Mouse (Mus musculus): ENCODE results near the gene Upk3a.

The Upk3a gene

DNA sequence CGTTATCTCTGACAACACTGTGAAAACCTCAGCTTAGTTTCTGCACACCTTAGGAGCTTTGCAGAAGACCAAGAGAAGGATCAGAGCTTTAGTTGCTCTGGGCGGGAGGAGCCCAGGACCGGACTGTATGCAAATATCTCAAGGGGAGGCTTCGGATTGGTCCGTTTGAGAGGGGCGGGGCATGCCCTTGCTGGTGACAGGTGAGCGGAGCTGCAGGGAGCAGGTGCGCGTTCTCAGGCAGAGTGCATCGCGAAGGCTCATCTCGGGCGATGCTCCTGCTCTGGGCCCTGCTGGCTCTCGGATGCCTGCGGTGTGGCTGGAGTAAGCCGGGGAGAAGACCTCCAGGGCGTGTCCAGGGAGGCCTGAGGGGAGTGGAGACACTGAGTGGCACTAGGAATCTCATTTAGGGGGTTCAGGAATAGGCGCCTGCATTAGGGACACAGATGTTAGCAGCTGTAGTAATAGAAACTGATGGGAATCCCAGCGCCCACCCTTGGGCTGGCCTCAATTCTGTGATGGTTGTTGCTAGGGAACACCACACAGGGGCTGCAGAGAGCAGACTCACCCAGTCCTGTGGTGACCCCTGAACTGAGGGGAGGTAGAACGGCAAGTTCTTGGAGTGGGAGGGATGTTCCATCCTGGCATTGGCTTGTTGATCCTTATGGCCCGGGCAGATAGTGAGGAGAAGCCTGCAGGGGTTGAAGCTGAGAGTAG is at the start of gene Upk3a:
Gene Upk3a (plus strand): TSS at position 191 of the 714 bp plus-strand sequence.
- peak in 1 of 2 experiments; percentile 60 for DNase-seq (ENCODE audit: low spot score in 2 of 2)

DNA sequence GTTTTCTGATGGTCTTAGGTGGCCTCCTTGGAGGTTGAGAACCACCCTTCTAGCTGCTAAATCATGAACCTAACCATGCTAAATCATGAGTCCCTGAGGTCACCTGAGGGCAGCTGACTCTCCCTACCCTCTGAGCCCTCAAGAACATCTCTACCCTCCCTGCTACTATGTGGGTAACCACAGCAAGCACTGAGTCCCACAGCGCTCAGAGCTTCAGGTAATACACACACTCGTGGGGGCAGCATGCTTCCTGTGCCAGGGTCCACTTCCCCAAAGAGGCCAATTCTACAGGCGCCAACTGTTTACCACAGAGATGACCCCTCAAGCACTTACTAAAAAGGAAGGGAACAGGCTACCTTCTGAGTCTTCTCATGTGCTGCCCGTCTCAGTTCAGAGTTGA is 48.4 kb upstream of the Upk3a start:
- no peak for DNase-seq (ENCODE audit: low spot score in 2 of 2)

DNA sequence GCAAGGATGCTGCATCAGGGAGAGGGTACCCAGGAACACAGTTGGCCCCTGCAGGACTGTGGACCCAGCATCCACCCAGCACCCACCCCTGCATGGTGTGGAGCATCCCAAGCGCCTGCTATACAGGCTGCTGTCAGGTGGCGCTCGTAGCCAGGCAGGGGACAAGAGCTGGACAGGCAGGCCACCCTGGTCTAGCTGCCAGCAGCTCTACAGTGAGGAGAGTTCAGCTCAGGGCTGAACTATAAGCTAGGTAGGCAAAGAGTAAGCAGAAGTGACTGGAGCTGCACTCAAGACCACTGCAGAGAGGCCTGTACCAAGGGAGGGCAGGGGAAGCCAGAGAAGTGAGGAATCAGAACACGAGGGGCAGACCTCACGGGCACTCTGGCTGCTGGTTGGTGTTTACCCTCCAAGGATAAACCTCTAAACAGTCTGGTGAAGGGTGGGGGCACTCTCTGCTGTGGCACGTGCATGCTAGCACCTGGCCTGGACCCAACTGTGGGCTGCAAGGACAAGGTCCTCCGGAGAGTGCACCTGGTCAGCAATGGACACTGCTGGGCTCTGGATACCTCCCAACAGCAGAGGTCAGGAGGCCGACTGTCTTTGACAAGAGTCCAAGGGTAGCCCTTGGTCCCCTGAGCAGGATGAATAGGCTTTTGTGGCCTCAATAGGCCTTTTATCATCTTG is 43.9 kb upstream of the Upk3a start:
- no peak for DNase-seq (ENCODE audit: low spot score in 2 of 2)

DNA sequence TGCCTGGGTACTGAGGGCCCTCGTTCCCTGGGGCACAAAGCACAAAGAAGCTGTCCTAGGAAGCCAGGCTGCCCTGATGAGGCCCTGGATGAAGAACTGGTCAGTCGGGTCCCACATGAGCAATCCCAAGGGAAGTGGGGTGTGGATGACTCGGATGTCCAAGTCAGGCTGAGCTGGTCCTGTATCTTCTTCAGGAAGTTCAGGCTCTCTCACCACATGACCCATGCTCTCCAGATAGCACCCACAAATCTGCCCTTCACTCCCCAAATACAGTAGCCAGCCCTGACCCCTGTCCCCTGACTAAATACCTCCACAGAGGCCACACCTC is 43.4 kb upstream of the Upk3a start:
- DNase-seq (ENCODE audit: low spot score in 2 of 2): no peak

GRCm38 (mm10) chr15:84975729-84976128 is 41.2 kb upstream of the Upk3a start:
- DNase-seq (ENCODE audit: low spot score in 2 of 2): no peak

DNA sequence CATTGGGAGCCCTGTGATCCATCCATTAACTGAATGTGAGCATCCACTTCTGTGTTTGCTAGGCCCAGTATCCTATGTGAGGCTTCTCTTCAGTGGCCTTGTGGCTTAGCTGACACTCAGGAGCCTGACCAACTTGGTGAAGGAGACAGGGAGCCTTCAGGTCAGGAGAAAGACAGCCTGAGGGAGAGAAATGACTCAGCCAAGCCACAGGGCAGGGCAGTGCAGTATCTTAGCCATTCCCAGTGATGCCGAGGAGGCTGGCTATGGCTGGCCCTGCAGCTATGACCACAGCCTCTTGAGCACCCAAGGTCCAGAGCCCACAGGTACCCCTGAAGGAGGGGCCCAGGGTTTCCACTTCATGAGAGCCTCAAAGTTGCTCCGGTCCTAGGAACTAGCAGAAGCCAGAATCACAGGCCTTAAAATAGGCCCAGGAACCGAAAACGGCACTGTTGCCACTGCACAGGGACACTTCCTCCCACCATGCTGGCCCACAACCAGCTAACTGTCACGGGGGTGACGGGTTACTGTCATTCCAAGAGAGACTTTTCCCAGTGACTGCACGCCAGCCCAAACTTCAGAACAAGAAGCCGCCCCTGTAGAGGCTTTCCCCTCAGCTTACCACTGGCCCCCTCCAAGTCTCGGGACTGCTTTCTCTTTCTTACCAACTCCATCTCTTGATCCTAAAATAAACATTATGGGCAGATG is 35.2 kb upstream of the Upk3a start:
- DNase-seq (ENCODE audit: low spot score in 2 of 2): no peak

GRCm38 (mm10) chr15:84982888-84983287 is 34.1 kb upstream of the Upk3a start:
- DNase-seq (ENCODE audit: low spot score in 2 of 2): no peak

DNA sequence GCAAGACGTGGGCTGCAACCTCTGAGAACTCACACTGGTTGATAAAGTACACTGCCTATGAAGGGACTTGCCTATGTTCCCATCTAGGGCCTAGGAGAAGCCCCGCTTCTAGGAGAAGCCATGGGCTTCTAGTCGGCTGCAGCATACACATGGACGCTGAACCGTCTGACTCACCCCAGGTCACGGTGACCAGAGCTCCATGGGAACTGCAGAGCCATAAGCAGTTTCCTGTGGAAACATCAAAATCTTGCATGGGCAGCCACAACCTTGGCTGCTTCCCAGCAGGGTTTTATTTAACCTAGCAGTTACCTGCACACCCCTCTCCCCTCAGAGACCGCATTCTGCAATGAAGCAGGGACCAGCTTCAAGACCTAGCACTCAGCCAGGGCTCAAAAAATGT is 33.2 kb upstream of the Upk3a start:
- DNase-seq (ENCODE audit: low spot score in 2 of 2): no peak

- DNase-seq (ENCODE audit: low spot score in 2 of 2): no peak
Observed at GRCm38 (mm10) chr15:84985516-84986160, 31.3 kb upstream of the Upk3a start.

DNA sequence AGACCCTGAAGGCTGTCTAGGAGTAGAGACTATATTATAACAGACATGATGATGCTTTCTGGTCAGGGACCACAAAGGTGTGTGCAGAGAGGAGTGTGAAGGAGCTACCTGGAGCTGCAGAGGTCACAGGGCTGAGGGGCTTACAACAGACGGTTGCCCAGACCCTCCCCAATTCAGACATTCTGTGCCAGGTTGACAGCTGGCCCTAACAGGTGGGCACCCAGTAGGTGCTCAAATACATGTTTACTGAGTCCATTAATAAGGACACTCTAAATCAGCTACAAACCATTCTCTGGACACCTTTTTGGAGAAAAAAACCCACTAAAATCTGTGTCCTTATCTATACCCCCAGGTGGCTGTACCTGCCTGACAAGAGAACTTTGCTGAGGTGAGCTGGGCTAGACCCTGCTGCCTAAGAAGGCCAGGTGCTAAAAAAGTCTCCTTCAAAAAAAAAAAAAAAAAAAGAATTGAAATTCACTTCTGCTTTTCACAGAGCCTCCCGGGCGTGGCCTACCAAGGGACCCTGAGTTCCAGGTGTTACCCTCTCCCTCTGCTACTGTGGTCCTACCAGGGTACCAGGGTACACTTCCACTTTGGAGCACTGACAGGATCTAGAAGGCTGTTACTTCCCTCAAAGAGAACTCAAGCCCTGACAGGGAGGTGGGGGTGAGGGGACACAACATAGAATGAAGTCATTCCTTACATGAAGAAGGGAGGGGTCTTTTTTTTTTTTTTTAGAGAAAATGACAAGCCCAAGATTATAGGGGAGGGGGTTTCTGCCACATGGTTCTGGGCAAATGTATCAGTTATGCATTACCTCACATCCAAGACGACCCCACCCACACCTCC is 30.5 kb upstream of the Upk3a start:
- no peak for DNase-seq (ENCODE audit: low spot score in 2 of 2)

- no peak for DNase-seq (ENCODE audit: low spot score in 2 of 2)
Observed at GRCm38 (mm10) chr15:84987020-84987815, 29.7 kb upstream of the Upk3a start.

DNA sequence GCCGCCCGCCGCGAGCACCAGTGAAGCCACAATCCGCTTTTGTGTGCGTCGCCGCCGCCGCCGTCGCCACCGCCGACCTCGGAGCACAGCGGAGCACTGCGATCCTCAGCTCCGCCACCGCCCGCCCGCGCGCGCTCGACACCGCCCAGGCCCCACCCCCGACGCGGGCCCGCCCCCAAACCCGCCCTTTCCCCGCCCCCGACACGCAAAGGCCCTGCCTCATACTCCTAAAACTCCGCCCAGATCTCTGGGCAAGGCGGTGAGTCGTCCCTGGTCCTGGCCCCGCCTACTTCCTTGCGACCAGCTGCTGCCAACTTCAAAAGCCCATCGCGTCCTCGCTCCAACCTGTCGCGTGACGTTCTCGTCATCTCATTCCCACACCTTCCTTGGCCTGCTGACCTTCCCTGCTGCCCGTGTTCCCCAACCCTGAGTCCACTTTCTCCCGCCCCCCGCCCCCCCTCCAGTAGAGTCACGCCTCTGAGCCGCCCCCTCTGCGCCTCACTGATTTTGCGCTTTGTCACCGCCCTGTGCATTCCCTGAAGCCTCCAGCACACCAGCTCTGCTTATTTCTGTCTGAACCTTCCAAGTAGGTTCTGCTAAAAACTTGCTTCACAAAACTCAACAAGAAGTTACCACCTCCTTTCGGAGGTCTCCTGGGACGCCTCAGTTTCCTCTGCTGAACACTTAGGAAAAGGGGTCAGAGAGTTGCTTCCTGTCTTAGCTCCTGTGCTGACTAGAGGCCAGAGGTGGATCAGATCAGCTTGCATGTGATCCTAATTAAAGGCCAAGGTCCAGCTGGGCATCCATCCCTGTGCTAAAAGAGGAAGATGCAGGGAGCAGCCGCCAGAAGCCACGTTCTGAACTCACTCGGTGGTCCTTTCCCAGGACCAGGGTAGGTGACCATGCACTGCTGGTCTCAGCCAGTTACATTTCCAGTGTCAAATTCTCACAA is 28.8 kb upstream of the Upk3a start, which contains the start of gene 5031439G07Rik:
Gene 5031439G07Rik (minus strand): TSS at position 678 of the 952 bp plus-strand sequence.
- DNase-seq (ENCODE audit: low spot score in 2 of 2): peak; percentile 87 to 88

DNA sequence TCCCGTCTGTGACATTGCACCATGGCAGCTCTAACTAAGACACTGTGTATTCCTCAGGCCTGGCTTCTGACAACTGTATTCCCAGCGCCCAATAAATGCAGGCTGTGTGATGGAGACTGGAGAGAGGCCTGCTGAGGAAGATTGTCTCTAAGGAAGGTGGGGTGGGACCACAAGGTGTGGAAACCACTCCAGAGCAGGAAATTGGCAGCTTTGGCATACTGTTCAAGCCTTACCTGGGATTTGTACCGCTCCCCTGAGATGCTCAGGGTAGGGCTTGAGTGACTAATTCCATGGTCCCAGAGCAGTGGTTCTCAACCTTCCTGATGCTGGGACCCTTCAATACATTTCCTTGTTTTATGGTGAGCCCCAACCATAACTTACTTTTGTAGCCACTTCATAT is 27.8 kb upstream of the Upk3a start:
- DNase-seq (ENCODE audit: low spot score in 2 of 2): no peak

- no peak for DNase-seq (ENCODE audit: low spot score in 2 of 2)
Observed at GRCm38 (mm10) chr15:84989771-84990170, 27.2 kb upstream of the Upk3a start.

DNA sequence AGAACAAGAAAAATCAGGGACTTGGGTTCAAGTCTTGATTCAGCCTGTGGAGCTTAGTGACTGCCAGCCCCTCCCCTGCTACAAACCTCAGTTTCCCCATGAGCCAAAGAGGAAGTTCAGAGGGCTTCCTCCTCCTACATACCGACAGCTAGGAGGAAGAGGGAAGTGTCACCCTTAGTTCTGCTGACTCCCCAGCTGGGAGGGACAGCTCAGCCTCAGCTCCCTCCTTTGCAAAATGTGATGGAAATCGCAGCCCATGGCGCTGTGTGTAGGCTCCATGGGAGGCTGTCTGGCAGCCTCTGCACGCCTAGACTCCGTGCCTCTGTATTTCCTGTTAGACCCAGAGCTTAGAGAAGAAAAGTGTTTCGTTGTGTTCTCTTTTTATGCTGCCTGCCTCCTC is 22.4 kb upstream of the Upk3a start:
- no peak for DNase-seq (ENCODE audit: low spot score in 2 of 2)

DNA sequence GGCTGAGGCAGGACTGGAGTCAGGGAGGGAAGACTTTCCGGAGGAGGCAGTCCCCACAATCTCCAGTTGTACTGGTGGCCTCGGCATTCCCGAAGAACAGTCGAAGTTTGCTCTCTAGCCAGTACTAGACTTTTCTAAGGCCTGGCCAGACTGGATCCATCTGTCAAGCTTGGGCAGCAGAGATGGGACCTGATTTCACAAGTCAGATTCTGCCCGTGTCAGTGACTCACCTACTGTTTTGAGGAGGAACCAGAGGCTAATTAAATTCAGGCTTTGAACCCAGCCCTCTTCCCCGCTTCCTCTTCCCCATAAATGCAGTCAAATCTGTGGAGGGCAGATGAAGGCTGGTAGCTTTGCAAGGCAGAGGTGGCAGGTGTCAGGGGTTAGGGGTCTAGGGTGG is 21.9 kb upstream of the Upk3a start:
- no peak for DNase-seq (ENCODE audit: low spot score in 2 of 2)

- peak; percentile 52 to 80 for DNase-seq (ENCODE audit: low spot score in 2 of 2)
Observed at GRCm38 (mm10) chr15:84995967-84996366, 21.0 kb upstream of the Upk3a start.

DNA sequence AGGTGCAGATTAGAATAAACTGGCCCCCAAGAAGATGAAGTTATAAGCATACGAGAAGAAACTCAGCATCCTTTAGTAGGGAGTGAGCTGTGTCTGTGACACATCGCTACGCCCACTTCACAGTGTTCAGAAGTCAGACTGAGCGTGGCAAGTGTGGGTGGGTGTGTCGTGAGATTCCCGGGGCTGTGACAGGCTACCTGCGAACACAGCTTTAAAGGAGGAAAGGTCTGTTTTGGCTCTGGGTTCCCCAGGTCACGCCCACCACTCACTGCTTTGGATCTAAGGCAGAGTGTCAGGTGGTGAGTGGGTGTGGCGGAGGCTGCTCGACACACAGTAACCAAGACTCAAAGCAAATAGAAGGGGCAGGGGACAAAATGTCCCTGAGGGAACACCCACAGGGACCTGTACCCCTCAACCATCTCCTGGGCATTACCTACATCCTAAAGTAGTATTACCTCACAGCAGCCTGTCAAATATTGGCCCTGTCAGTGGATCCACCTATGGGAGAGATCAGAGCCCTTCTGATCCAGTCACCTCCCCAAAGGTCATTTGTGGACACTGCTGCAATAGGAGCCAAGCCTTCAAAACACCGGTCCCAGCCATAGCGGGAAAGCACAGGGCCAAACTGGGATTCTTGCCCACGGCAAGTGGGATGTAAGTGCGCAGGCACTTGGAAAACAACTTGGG is 19.0 kb upstream of the Upk3a start:
- DNase-seq (ENCODE audit: low spot score in 2 of 2): no peak

DNA sequence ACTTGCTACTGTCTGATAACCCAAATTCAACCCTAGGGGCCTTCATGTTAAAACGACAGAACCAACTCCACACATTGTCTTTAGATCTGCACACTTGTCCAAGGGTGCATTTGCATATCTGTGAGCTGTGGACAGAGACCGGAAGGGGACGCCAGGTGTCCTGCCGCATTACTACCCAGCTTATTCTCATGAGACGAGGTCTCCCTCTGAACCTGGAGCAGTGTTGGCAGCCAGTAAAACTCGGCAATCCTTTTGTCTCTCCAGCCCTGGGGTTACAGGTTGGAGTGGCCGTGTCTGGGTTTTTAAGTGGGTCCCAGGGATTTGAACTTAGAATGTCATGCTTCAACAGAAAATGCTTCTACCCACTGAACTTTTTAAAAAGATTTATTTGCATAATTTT is 17.0 kb upstream of the Upk3a start:
- DNase-seq (ENCODE audit: low spot score in 2 of 2): no peak
